Mouse (Mus musculus): Measurements from ENCODE around the gene Cpsf6.

GRCm38 (mm10) chr10:117417772-117418667 is 38.2 kb upstream of the Cpsf6 start:
- no peak for TF ChIP-seq CTCF (IDR thresholded peaks at IDR 0.05; ENCODE audit: insufficient read depth, low read depth, low read length)
- TF ChIP-seq POLR2A (IDR thresholded peaks at IDR 0.05; ENCODE audit: insufficient read depth, low read depth, low read length) = no peak
